Mouse (Mus musculus) embryo, embryonic 11 days (tissue): ENCODE results near the gene Adamtsl5.
A peak's percentile ranks its signal among the peaks of the same experiment; 100 is the strongest.

Experiments
- DNase-seq: peaks from one replicate; pipeline ENCODE4 v3.0.0-alpha.2; 2015

Adamtsl5 gene

DNA sequence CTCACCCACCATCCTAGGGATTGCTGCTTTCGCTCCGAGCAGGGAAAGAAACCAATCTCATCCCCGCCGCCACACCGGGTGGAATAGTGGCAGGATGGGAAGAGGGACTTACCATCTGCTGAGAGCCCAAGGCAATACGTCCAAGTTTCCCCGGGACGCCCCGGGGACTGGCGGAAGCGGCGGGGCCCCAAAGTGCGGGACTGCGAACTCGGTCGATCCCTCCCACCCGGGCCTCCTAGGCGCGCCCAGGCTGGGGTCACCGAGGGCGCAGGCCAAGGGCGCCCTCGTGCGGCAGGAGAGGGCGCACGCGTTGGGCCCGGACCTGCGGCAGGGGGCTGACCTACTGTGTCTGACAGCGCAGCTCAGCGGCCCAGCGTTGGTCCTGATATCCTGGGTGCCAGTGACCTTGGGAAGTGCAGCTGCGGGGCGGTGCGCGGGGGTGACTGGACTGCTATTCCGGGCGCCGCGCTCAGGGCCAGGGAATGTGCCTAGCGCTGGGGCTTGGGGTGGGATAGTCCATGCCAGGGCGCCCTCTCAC lies at the start of gene Adamtsl5:
Gene Adamtsl5 (minus strand): TSS at position 169 of the 538 bp plus-strand sequence.
- peak; percentile 82 for DNase-seq

DNA sequence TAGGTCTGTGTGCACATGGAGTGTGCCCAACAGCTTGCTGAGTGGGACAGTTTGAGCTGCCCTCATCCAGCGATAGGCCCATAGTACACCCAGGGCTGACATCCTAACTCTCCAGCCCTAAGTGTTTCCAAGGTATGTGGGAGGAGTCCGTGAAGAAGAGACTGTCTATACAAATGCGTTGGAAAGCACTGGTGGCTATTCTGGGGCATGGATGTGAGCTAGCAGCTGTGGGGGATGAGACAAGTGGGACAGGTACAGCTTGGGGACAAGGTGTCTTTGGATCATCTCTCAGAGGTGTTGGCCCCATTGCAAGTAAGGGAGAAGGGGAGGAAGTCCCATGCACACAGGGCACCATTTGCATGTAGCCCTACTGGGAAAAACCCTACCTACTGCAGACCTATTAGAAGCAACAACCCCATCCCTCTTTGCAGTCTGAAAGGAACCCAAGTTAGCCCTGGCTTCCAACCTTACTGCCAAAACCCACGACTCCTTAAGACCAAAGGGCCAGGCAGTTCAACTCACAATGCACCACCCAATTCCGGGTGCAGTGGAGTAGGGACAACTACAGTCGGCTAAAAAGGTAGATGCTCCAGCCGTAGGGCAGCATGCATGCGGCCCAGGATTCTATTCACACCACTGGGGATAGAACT lies 49.4 kb upstream of the Adamtsl5 start:
- DNase-seq: no peak

DNA sequence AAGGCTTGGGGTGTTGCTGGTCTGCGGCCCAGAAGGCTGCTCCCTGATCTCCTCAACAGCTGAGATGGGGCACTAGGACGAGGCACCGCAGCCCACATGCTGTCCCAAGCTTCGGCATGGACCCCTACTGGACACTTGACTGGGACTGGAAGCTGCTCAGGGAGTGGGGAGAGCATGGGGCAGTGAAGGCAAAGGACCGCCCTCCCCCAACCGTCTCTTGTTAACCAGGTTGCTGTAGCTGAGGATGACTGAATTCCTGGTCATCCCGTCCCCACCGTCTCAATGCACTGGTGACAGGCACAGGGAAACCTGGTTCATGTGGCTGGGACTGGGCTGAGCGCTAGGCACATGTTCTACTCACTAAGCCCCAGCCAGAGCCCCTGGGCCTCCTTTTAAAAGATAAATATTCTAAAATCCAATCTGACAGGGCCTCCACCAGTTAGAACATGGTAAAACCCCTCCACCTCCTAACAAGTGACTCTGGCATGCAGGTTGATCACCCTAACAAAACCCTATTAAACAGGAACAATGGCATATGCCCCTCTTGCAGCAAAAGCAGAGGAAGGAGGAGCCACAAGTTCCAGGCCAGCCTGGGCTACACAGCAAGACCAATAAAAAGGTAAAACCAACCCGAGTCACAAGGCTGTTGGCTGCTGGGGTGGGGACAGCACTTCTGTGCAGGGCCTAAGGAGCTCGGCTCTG lies 48.8 kb upstream of the Adamtsl5 start:
- DNase-seq: no peak

DNA sequence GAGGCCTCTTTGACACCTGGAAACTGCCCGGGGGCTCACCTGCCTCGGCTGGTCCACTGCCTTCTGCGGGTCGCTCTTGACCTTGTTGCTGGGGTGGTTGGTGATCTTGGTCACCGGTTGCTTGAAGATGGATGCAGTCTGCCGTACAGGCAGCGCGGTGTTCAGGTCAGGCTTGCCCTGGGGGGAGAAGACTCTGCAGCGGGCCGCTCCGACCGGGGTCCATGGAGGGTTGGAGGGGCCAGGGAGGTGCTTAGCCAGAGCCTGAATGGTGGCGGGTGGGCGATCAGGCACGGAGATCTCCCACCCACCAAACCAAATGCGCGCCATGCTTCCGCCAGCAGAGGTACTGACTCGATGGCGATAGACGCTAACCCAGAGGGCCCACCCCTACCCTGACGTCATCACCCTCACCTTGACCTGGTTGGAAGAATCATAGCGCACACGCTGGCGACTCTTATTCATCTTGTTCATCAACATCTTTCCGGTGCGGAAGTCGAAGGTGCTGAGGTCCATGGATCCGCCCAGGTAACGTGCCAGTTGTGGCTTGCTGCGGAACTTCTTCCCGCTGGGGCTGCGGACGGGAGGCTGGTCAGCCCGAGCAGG lies 46.9 kb upstream of the Adamtsl5 start:
- DNase-seq: no peak

DNA sequence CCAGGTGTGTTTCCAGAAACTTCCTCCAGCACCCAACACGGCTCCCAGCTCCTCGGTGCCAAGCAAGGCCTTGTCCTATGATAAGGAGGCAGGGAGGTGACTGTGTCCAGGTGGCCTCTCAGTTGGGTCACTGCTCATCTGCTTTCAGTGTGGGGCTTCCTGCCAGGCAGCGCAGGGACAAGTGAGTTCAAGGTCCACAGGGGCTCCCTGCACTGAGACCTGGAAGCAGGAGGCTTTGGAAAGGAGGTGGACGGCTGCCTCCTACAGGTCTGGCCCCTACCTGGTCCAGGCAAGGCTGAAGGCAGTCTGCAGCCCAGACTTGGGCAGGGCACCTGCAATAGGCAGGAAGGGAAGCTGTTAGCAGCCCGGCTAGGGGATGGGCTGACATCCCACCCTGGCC lies 44.5 kb upstream of the Adamtsl5 start:
- no peak for DNase-seq

DNA sequence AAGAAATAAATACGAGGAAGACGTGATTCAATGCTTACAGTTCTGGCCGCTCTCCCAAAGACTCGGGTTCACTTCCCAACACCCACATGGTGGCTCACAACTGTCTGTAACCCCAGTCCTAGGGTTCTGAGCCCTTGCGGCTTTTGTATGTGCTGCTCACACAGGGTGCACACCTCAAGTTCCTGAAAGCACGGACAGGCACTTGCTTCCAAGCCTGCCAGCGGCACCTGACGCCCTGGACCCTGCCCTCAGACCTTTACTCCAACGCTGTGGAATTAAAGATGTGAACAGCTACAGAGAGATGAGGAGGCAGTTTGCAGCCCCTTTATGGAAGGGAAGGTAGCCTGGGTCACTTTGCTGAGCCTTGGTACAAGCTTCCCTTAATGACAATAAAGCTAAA lies 42.5 kb upstream of the Adamtsl5 start:
- DNase-seq: no peak

DNA sequence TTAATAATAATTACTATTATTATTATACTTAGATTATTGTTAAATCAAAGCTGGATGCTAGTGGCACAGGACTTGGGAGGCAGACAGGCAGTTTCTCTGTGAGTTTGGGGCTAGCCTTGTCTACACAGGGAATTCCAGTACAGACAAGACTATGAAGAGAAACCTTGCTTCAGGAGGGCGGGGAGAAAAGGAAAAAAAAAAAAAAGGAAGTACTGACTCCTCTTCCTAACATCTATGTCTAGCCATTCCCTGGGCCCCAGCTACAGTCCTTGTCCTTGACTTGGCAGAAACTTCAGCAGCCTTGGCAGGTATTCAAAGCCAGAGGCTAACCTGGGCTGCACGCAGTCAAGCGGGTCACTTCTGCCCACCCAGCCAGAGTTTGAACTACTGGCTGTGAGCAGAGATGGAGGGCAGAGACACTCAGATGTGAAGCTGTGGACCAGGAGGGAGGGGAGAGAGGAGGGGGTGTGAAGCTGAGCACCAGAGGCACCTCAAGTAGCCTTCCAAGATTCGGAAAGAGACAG lies 41.0 kb upstream of the Adamtsl5 start:
- no peak for DNase-seq

DNA sequence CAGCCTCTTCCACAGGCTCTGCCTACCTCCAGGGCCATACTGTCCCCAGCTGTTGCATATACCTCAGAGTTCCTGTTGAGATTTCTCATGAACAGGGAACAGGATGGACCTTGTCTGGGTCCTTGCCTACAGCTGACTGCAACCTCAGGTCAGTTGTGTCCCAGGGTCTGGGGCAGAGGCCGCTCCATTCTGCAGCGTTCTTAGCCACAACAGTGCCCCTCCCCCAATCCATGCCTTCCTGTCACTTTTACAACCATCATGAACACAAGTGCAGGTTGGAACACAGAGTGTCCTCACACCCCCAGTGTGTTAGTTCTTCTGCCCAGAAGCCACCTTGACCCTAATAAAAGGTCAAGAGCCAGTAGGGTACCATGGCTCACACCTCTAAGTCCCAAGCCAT lies 40.5 kb upstream of the Adamtsl5 start:
- no peak for DNase-seq

DNA sequence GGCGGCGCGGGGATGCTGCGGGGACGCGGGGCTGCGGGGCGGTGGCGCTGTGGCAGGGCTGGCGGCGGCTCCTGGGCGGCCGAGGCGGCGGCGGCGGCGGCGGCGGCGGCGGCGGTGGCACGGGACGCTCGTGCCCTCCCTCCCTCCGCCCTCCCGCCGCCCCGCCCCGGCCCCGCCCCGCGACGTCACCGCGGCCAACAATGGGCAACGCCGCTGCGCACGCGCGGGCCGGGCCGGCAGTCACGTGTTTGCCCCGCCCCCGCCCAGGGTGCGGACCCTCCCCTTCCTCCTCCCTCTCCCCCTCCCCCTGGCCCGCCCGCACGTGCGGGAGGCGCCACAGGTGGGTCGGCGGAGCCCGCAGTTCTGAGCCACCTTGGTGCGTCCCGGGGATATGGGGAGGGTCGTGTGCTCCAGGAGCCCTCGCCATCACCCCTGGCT lies 39.3 kb upstream of the Adamtsl5 start, which contains the start of gene Mex3d:
Gene Mex3d (minus strand): TSS at position 138 of the 438 bp plus-strand sequence.
- peak; percentile 95 for DNase-seq

DNA sequence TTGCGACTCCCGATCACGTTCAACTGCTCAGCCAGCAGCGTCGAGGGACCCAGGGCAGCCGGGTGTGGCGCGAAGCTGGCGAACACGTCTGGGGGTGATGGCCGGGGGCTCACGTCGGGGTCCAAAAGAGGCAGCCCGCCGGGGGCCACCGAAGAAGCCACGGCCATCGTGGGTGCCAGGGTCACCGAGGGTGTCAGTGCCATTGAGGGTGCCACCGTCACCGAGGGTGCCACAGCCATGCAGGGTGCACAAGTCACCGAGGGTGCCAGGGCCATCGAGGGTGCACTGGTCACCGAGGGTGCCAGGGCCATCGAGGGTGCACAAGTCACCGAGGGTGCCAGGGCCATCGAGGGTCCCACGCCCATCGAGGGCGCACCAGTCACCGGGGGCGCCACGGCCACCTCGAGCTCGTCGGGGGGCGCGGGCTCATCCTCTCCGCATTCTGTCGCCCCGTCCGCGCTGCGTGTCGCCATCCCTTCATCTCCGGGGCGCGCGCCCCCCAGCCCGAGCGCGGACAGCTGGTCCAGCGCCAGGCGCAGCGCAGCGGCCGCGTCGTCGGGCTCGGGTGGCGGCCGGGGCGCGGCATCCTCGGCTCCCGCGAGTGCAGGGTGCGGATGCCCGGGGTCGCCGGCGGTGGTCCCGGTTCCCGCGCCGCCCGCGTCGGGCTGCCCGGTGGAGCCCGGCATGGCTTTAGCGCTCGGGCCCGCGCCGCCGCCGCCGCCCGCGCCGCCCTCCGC lies 38.7 kb upstream of the Adamtsl5 start:
- peak; percentile 47 for DNase-seq

DNA sequence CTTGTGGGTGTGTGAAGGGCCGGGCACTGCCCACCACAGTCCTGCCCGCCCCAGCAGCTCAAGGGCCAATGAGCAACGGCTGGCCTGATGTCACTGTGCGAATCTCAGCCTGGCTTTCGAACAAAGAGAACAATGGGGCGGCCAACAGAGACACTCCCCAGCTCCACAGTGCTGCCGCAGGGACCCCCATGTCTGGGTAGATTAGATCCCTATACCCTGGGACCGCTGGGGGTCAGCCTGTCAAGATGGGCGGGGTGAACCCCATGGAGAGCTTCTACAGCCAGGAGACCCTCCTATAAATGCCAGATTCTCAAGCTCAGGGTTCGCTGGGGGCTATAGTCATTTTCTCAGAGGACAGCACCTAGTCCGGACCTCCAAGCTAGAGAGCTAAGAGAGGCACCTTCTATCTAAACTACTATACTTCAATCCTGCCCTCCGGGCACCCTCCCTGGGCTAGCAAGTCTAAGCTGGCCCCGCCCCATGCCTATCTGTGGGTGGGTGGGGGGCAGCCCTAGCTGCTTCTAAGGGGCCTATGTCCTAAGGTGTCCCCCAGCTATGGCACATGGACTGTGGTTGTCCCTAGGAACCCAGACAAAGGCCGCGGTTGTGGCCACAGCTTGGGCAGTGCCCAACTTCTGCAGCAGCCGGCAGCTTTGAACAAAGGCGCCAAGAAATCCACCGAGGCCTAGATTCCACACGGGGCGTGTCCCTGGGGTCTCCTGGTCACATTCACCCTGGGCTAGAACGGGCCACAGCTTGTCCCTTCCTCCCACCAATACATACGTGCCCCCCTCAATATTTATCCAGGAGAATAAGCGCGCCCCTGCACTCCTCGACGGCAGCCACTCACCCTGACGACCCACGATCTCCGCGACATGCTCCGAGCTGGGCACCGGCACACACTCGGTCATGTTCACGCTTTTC lies 37.9 kb upstream of the Adamtsl5 start:
- DNase-seq: peak; percentile 86

DNA sequence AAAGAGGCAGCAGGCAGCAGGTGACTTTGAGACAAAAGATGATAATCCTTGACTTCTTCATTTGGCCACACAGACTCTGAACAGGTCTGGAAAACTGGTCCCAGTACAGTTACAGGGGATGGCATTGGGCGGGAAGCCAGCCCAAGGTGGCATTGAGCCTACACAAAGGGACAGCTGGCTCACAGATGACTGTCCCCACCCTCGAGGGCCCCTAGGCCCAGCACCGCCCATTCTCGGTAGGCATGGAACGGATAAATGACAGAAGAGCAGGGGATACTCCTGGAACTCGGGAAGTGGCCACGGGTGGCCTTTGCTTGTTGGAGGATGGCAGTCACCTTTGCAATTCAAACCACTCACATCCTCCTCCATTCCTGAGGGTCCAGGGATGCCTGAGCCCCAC lies 37.1 kb upstream of the Adamtsl5 start:
- peak; percentile 28 for DNase-seq

DNA sequence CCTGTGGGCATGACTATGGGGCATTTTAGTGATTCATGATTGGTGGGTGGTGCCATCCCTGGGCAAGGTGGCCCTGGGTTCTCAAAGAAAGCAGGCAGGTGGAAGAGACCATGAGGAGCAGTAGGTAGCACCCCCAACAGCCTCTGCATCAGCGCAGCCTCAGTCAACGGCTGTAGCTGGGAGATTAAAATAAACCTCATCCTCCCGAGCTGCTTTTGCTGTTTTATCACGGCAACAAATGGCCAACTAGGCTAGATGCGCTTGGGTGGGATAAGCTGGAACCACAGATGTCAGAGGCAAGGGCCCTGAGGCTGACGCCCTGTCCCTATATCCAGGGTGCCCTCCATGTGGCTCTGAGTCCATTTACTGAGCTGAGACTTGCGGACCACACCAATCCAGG lies 36.5 kb upstream of the Adamtsl5 start:
- DNase-seq: no peak

DNA sequence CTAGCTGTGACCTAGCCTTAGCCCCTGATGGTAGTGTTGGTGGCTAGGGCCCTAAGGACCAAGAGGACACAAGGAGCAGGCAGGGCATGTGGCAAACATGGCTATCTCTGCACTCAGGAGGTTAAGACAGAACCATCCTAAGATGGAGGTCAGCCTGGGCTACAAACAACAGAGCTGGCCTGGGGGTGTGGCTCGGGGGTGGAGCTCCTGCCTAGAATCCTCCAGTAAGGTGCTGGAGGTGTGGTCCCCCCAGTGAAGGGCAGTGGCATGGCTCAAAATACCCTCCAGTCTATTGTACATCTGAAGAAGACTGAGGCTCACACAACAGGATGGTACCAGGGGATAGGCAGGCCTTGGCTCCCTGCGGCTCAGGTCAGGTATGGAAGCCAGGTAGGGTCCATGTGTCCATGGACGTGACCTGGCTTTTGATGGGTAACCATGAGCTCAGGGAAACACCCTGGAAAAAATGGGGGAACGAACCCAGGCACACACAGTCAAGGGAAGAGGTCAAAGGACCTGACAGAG lies 36.0 kb upstream of the Adamtsl5 start:
- DNase-seq: no peak

DNA sequence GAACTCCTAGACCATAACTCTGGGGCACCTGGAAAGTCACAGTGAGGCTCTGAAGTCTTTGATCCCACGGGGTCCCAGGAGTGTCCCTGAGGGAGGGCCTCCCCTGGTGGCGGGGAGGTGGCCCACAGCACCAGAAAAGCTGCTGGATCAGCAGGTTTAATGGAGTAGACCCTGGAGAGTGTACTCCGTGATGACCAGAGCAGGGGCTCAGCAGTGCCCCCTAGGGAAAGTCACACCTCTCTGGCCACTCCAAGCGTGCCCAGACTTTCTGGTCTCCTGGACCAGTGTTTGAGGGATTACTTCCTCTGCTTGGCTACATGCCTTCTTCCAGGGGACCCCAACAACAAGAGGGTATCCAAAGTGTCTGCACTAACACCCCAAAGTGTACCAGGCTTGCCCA lies 35.2 kb upstream of the Adamtsl5 start:
- no peak for DNase-seq

DNA sequence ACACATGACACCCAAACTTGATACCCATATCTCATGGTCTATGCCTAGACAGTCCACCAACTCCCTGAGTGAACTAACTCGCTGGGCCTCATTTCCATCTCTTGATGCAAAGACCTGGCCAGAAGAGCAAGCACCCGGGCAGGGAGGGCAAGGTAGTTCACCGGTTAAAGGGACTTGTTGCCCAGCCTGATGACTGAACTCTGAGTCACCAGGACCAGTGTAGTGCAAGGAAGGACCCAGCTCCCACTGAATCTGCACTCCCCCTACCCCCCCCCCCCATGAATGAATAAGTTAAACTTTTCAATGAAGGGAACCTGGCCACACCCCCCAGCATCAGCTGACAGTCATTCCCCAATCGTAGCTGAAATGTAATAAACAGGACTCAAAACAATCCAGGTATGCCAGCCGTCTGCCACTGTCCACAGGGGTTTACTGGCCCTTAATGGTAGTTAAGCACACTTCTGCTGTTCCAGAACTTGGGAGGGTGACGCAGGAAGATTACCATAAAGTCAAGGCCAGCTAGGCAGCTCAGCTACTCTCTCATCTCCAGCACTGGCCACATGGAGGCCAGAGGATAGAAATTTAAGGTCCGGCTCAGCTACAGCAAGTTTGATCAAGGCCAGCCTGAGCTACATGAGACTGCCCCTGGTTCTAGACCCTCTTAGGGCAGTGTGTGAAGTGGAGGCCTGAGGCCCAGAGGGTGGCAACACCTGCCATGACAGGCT lies 34.6 kb upstream of the Adamtsl5 start:
- DNase-seq: no peak

DNA sequence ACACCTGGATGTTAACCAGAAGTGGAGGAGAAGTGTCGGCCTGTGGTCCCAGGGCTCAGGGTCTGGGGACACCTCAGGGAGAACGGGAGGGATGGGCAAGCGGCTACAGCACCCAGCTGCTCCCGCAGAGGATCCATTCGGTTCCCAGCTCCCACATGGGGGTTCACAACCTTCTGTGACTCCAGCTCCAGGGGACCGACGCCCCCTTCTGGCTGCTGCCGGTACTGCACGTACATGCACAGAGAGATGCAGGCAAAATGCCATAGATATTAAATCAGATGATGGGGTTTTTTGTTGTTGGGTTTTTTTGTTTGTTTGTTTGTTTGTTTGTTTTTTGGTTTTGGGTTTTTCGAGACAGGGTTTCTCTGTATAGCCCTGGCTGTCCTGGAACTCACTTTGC lies 29.5 kb upstream of the Adamtsl5 start:
- DNase-seq: no peak

DNA sequence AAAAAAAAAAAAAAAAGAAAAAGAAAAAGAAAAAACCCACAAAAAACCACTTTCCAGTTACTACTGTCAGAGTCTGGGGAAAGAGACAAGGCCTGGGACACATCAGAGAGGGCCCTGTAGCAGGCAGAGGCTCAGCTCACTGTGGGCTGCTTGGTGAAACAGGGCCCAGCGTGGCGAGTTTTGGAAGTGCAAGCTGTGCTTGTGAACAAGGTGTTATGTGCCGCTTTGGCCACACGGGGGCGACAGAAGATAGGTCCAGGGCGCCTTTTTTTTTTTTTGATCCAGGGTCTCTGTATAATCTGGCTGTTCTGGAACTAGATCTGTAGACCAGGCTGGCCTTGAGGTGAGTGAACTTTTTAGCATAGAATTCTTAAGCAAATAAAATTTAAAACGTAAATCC lies 27.9 kb upstream of the Adamtsl5 start:
- DNase-seq: peak; percentile 94

DNA sequence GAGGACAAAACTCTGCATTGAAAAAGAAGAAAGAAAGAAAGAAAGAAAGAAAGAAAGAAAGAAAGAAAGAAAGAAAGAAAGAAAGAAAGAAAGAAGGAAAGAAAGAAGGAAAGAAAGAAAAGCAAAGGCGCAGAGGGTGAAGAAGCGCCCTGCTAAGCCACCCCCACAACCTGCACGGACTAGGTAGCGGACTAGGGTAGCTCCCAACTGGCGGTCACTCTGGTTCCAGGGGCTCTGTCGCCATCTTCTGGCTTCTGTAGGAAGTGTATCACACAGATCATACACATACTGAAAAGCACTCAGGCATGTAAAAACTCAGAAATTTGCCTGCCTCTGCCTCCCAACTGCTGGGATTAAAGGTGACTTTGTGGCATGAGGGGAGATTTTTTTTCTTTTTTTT lies 25.9 kb upstream of the Adamtsl5 start:
- peak; percentile 72 for DNase-seq

DNA sequence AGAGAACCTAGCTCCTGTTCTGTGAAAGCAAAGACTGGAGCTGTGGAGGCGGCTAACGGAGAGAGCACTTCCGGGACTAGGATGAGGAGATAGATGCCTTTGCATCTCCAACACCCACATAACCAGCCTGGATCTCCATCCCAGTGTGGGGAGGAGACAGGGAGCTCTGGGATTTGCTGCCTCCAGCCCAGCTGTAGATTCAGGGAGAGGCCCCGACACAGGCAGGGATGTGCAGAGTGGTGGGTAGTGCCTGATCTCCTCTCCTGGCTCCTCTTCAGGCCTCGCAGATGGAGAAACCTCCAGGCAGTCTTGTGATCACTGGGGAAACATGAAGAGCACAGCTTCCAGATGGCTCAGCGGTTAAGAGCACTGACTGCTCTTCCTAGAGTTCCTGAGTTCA lies 24.5 kb upstream of the Adamtsl5 start:
- DNase-seq: no peak

DNA sequence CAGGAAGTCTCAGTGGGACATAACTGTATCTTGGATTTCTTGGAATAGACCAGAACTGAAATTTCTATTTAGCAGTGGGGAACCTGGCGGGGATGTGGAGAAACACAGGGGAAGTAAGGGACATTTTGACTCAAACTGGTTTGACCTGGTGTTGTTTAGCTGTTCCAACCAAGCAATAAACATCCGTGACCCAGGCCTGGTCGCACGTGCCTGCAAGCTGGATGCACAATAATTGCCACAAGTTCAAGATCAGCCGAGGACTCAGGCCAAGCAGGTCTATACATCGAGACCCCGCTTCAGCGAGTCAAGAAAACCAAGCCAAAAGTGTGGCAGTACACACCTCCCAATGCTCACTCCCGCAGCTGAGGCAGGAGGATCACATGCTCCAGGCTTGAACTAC lies 23.8 kb upstream of the Adamtsl5 start:
- DNase-seq: no peak
